Mouse (Mus musculus): ENCODE data around the gene Tbcd.

Tbcd gene

DNA sequence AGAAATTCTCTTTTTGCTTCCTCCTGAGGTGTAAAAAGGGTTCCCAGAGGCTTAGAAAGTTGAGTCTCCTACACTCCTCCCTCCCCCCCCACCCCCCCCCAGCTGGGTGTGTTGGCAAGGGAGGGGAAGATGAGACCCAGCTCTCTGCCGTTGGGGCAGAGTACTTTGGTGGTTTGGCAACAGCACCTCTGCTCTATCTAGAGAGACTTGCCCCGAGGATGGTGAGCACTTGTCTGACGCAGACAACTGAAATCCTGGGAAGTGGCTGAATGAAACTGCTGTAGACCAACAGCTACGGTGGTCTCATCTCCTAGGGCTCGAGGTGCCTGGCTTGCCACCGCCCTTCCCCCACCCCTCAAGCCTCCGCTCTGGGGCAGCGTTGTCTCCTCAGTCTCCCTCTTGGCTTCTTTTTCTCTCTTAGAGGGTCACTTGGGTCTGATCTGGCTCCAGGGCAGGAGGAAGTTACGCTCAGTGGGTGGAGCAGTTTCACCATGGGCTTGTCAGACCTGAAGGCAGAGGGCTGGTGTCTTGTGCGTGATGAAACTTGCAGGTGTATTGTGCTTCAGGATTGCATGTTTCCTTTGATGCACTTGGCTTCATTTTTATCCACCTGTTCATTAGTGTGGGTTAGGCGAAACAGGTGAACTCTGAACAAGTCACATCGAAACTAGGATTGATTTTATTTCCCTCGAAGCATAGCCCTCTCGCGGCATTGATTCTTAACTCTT lies 27.9 kb downstream of the Tbcd start:
- DNase-seq: no peak

DNA sequence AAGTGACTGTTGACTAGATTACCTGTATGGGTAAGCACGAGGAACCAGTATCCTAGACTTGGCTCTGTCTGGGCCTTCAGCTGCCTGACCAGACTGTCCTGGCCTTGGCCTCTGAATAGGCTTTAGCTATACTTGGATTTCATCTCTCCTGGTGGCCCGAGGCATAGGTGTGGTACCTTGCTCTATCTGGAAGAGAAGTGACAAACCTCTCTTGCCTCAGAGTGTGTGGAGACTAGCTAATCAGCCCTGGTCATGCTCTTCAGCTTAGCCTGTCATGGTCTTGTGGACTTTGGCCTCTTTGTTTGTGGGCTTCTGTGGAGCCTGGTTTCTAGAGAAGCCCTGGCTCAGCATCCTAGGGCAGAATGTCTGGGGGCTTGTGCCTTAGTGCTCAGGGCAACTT lies 29.4 kb downstream of the Tbcd start:
- DNase-seq: no peak

DNA sequence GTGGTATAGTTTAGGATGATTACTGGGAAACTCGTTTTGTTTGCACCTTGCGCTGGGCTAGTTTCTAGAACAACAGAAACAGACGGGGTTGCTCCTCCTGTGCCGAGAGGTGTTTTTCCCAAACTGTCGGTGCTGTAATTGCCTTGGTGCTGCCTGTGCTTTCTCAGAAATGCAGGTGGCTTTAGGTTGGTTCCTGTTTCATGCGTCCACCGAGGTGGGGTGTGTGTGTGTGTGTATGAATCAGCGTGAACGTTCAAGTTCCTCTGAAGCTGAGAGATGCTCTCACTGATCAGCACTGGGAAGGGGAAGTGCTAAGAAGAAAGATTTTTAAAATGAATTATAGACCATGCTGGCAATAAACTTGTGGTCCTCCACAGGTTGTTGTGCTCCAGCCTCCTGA lies 34.1 kb downstream of the Tbcd start:
- no peak for DNase-seq

DNA sequence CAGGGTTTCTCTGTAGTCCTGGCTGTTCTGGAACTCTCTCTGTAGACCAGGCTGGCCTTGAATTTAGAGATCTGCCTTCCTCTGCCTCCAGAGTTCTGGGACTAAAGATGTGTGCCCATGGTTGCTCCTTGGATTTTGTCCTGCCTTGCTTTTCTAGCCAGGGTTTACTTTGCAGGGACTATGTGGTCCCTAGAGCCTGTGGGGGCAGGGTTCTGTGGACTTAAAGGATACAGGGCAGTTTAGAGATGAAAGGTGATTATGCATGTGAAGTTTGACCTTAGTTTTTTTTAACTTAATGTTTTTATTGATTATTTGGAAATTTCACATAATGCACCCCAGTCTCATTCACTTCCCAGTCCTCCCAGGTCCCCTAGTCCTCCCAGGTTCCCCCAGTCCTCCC lies 38.9 kb downstream of the Tbcd start:
- no peak for DNase-seq

DNA sequence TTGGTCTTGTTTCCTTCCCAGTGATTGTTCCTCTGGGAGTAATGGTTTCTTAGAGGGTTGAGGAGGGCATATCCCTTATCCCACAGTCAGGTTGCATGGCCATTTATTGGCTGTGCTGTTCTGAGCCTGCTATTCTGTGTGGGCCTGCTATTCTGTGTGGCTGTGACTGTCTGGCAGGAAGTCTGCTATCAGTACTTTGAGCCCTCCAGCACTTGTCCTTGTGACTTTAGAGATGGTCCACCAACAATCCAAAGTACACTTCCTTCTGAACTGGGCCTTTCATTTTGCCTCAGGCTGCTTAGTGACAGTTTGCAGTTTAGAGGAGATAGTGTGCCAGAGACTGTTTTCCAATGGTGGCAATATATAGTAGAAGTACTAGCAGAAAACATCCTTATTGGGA lies 48.8 kb downstream of the Tbcd start:
- DNase-seq: no peak

DNA sequence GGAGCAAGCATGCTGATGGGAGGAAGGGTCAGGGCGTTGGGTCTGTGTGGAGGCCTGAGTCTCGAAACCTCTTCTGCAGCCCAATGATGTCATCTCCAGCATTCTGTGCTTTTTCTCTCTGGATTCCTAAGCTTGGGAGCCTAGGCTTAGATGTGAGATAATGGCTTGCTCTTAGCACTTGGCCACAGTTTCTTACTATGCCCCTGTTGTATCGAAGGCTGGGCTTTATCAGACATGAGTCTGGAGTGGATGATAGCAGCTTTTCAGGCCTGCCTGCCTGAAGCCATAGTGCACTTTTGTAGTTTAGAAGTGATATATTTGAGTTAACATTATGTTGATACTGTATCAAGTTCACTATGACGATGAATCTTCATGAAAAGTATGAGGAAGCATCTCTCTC lies 49.8 kb downstream of the Tbcd start:
- no peak for DNase-seq

DNA sequence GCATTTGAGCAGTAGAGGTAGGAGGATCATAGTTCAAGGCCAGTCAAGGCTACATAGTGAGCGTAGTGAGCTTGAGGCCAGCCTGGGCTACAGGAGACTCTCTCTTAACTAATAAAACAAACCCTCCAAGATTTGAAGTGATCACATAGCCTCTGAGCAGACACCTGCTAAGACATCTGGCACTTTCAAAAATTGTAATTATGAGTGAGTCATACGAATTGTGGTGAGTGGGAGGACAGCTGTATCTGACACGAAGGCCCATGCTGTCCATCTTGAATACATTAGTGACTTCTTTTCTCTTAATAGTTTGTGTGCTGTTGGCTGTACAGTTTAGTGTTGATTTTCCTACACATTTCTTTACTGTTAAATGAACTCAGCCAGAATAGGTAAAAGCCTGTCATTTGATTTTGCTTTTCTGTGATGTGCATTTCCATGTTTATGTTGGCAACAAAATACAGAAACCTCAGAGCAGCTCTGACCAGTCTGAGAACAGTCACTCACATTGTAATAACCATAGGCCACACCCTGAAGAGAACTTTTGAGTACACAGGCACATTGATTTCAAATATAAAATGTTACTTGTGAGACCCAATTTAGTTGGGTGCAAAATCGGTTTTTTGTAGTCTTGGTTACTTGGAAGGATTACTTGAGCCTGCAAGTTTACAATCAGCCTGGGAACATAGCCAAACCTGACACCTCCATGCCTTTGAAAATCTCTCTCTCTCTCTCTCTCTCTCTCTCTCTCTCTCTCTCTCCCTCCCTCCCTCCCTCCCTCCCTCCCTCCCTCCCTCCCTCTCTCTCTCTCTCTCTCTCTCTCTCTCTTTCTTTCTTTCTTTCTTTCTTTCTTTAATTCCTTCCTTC lies 50.5 kb downstream of the Tbcd start:
- no peak for DNase-seq

DNA sequence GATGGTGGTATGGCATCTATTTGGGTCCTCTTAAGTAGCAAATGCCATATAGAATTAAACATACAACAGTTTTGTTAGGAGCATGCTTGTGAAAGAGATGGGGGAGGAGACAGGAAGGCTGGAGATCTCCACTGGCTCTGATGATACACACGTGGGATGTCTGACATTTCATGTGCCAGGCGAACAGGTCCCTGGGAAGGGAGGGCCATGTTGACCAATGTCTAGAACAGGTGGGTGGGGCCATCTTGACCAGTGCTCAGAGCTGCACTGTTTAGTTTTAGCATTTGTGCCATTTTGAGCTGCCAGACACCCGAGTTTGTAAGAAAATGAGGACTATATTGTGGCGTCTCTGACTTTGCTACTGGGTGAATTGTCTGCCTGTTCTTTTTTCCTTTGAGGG lies 56.7 kb downstream of the Tbcd start:
- DNase-seq: no peak

DNA sequence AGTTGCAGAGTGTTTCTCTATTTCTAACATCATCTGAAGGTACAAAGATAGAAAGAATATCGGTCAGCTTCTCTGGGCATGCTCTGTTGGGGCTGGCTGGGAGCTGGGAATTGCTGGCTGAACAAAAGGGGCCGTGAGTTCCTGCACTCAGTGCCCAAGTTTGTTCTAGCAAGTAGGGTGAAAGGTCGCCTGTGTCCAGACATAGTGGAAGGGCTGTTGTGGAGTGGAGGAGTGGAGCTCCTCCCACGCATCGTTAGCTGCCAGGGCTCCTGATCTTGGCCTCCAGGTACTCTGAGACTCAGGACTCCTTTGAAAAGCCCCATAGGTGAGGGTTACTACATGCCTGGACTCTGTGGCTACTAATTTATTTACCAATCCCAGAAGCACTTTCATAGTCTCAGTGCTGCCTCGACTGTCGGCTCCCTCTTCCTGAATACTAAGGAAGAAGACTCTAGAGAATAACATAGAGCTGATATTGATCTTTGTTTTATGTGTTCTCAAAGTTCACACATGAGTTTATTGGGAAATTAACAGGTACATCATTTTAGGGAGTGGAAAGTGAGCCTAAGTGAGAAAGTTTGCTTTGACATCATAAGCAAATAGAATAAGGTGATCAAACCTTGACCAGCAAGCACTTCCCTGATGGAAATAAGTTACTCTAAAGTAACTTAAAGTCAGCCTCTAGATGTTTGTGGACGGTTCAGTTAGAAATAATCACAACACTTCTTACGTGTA lies 58.9 kb downstream of the Tbcd start:
- no peak for DNase-seq

DNA sequence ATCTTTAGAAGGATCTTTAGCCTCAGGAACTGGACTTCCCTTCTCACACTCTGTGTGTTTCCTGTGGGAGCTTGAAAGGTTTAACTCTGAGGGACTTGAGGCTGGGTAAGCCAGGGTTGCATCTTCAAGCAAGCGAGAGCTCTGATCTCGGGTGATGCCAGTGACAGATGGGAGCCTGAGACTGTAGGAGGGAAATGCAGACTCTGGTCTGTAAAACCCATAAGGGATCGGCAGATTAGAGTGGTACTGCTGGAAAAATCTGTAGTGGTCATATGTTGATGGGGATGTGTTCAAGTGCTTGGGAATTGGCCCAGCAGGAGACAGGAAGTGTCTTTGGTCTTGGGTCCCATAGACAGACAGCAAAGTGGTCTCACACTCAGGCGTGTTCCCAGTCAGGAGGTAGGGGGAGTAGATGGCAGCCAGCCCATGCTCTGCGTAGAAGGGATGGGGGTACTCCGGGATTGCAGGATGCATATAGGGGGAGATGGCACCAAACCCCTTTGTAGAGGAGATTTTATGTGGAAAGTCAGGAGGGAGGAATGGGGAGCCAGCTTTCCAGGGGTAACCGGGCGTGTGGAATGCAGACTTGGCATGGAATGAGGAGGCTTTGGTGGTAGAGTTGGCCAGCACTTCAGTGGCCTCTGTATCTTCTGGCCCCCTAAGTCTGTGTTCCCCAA lies 61.3 kb downstream of the Tbcd start:
- DNase-seq: no peak

DNA sequence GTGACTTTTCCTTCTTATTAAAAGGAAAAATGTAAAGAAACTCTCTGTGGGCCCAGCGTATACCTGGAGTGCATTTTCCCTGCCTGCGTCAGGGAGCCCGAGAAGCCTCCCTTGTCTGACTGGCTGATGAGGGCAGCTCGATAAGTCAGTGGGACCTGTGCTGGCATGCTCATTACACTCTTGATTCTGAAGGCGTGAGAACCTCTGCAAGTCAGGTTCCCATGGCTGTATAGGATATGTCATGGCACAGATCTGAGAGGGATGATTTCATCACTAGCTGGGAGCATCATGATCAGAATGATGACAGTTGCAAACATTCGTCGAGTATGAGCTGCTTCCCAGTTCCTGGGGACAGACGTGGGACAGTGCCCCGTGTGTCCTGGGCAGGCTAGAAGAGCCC lies 64.2 kb downstream of the Tbcd start:
- no peak for DNase-seq

DNA sequence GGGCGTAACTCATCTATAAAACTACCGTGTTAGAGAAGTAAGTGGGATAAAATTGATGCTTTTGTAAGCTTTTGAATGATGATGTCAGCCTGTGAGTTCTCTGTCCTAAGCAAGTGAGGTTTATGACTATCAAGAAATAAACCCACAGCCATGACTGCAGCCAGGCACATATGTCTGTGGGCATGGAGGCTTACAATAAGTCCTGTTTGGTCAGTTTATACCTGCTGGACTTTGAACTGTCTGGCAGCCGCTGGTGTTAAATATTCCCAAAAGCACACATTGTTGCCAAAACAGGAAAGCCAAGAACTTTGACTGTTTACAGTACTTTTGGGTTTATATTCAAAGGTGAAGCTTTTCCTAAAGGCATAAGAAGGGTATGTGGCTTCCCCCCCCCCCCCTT lies 65.2 kb downstream of the Tbcd start:
- DNase-seq: no peak

DNA sequence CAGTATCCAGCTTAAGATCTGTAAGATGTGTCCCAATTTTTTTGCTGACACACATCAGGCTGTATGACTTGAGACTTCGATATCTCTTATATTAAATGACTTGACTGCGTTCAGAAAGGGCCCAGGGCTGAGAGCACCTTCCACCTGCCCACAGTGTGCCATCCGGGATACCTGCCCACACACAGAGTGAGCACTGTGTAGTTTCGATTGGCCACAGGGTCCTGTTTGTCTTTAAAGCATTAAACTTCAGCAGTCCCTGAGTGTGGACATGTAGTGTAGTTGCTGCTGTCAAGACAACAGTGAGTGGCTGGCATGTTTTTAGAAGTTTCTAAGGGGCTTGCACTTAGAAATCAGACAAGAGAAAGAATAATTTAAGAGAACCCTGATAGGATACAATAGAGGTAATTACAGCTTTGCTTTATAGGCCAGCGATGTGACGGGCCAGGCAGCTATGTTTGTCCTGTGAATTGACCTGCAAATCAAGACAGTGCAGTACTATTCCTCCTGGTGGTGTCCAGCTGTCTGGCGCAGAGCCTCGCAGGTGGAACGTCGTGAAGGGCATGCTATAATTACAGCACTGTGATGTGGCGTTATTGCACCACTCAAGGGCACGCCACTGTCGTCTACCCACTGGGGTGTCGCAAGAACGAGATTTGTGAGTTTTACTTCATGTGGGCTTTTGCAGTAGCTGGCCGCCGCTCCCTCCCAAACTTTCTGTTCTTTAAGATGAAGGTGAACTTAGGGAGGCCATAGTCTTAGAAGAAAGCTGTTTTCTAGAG lies 66.1 kb downstream of the Tbcd start:
- DNase-seq: peak; percentile 37 to 43

DNA sequence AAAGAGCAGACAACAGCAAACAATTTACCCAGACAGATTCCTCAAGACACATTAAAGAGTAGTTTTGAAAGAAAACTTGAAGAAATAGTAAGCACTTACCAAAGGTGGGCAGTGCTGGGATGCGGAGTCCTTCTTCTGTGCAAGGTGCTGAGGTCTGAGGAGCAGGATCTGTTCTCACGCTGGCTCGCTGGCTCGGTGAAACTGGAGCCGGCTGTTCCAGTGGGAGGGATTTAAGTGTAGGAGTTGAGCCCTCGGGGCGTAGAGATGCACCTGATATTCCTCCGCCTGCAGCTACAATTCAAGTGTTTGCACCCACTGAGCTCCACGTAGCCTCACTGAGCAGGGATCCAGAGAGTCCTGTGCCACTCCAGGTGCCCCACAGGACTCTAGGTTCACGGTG lies 67.4 kb downstream of the Tbcd start, which contains the start of gene Zfp750:
Gene Zfp750 (minus strand): TSS at position 203 of the 400 bp plus-strand sequence.
- DNase-seq: peak in 1 of 2 experiments; percentile 14

DNA sequence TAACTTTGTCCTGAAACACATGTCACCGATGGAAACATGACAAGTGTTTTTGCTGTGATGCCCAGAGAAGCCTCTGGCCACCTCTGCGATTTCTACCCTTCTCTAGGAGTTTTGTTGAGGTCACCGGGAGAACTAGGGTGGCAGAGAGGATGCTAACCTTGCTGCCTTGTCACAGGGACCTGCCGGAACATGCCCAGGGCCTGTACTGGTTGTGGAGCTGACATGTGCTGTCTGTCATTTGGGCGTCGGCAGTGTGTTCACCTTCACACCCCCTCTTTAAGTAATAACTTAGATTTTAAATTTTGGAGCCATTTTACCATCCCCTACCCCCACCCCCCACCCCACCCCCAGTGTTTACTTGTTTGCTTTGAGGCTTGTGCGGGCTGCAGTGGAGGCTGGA lies 68.0 kb downstream of the Tbcd start:
- DNase-seq: no peak

DNA sequence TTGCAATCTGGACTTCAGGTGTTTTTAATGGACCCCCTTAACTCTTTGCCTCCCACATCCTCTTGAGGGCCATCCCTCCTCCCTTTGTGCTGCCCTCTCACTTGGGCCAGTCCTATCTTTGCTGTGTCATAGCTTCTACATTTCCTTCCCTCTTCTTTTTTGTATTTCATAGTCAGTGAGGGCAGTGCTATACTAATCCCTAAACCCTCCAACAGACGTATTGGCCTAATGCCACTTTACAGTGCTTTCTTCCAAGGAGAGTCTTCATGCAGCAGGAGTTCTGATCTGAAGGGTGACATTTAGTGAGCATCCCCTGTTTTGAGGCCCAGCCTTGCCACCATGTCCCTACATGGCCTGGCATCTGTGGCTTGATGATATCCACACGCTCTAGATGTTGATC lies 69.0 kb downstream of the Tbcd start:
- DNase-seq: no peak

DNA sequence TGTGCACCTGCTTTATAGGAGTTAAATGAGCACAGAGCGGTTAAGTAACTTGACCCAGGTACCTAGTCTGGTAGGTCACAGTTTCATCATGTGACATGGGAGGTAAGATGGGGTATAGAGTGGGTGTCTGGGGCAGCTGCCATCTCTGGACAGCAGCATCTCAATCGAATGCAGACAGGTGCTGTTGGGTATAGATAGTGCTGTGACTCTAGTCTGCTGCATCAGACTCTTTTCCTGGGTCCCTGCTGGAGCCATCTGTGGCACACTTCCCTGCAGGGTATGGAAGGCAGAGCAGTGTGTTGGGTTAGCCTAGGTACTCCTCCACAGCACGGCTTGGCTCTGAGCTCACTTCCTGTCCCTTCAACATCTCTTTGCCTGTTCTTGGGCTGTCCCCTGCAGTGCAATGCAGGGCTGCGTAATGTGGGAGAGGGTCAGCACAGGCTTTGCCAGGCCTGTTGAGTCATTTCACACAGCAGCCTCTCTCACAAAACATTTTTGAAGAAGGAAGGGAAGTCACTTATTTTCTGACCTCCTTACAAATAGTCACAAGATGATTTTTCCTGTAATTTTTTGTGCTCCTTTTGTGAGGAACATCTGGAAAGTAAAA lies 70.5 kb downstream of the Tbcd start:
- DNase-seq: no peak

DNA sequence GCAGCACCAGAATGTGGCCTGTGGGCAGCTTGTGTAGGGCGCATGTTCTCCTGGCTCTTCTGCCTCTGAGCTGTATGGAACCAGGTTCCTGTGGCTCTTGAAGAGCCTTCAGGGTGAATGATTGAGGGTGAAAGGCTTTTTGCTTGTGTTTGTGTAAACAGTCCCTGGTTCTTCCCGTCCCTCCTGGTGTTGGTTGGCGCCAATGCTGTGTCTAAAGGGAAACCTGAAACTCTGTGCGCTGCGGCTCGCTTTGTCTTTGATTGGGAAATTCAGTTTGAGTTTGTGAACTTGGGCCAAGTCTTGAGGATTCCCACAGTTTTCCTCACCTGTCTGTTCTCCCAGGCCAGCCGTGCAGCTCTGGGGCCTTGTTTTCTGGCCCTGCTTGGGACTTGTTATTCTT lies 72.4 kb downstream of the Tbcd start:
- DNase-seq: no peak

DNA sequence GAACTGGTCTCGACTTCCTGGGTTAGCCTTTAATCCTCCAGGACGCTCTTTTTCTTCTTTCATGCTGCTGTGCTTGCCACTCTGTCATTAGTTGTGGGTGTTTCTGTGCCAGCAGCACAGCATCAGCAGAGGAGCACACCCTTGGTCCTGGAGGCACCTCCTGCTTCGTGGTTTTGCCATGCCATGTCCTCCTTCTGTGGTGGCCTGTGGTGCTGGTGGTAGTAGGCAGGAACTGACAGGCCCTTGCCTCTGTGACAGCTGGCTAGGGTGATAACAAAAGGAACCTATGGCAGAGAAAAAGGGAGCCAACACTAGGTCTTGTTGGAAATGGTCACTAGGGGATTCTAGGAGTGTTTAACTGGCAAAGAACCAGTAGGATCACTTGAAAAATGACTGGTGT lies 78.0 kb downstream of the Tbcd start:
- DNase-seq: no peak

DNA sequence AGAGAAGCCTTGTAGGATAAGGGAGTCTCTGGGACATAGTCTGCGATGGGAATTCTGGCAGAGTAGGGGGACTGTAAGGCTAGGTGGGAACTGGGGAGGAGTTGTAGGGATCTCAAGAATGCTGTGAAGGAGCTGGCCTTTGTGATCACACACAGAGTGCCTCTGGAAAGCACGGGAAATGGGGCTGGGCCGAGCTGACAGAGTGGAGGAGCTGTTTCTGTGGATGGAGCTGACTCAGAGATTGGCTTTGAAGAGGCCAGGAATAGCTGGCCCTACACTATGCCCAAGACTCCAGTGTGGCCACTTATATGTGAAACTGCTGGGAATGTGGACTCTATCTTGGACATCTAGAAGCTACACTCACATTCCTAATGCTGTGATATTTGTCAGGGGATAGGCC lies 84.8 kb downstream of the Tbcd start:
- DNase-seq: no peak

DNA sequence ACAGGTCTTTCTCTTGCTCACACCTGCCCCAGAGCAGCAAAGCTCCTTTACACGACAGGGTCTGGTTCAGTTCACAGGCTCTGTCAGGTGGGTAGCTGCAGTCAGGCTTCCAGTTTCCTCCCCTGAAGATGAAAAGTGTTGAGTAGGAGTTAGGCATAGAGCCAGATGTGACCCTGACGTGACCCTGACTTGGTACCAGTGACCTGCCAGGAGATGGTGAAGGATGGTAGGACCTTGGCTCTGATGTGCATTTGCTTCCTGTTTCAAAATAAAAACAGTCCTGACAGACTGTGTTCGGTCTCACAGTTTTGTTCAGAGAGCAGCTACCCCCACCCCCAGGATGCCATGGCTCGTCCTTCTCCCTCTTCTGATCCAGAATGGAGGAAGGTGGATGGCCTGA lies 90.7 kb downstream of the Tbcd start:
- no peak for DNase-seq

Measured in lung, postnatal 4 days (tissue).